Mouse (Mus musculus) embryonic facial prominence, embryonic 11.5 days (tissue): ENCODE measurements at regions not wholly inside any gene's neighbourhood (a gene's known extent, or its start where the extent isn't known, plus 50 kb on each side); places are given as distances from the start of the nearest gene placed in this dataset.

Source experiments
- ATAC-seq: fragments of 200-750 bp; cut with Nextera tagmentation; replicated peaks from 2 replicates; pipeline ENCODE4 v1.8.0; 2017; ENCODE audit warnings: low read depth; ENCODE audit not compliant: insufficient number of reproducible peaks, low FRiP score, low TSS enrichment
- DNase-seq: peaks from one replicate; pipeline ENCODE4 v3.0.0-alpha.2; 2015; ENCODE audit warnings: low spot score
- H3K27ac ChIP-seq: fragments of 300-500 bp; sonication (generic); replicated peaks from 2 replicates; pipeline ENCODE4 v1.5.1; 2014; ENCODE audit warnings: mild to moderate bottlenecking, low read depth, low read length, control low read depth
- H3K27me3 ChIP-seq: fragments of 300-500 bp; sonication (generic); 2 replicates; pipeline ENCODE4 v1.6.1; 2014; ENCODE audit warnings: mild to moderate bottlenecking, low read length, moderate library complexity, mixed read lengths; ENCODE audit not compliant: control insufficient read depth, insufficient read depth
- H3K36me3 ChIP-seq: fragments of 300-500 bp; sonication (generic); replicated peaks from 2 replicates; pipeline ENCODE4 v1.6.1; 2014; ENCODE audit warnings: low read depth, mild to moderate bottlenecking, low read length, moderate library complexity, mixed read lengths; ENCODE audit not compliant: control insufficient read depth, insufficient read depth
- H3K4me1 ChIP-seq: fragments of 300-500 bp; sonication (generic); 2 replicates; pipeline ENCODE4 v1.6.1; 2014; ENCODE audit warnings: low read length, mixed read lengths; ENCODE audit not compliant: control insufficient read depth, insufficient read depth
- H3K4me2 ChIP-seq: fragments of 300-500 bp; sonication (generic); 2 replicates; pipeline ENCODE4 v1.6.1; 2014; ENCODE audit warnings: low read depth, mild to moderate bottlenecking, control low read depth, low read length, moderate library complexity
- H3K4me3 ChIP-seq: fragments of 300-500 bp; sonication (generic); 2 replicates; pipeline ENCODE4 v1.5.1; 2014; ENCODE audit warnings: low read depth, low read length, control low read depth
- H3K9ac ChIP-seq: fragments of 300-500 bp; sonication (generic); replicated peaks from 2 replicates; pipeline ENCODE4 v1.6.1; 2014; ENCODE audit warnings: mild to moderate bottlenecking, control low read depth, low read length
- H3K9me3 ChIP-seq: fragments of 300-500 bp; sonication (generic); replicated peaks from 2 replicates; pipeline ENCODE4 v1.6.1; 2016; ENCODE audit warnings: mild to moderate bottlenecking, low read length, inconsistent platforms, mixed read lengths; ENCODE audit not compliant: control insufficient read depth
- WGBS: fragments of 180-500 bp; shearing (Covaris S2); extraction: QIAGEN DNeasy Blood & Tissue Kit; methylation state at CpG from one replicate; pipeline ENCODE4 v1.1.7; 2014; 5-methylcytosine and 5-hydroxymethylcytosine counted together

DNA sequence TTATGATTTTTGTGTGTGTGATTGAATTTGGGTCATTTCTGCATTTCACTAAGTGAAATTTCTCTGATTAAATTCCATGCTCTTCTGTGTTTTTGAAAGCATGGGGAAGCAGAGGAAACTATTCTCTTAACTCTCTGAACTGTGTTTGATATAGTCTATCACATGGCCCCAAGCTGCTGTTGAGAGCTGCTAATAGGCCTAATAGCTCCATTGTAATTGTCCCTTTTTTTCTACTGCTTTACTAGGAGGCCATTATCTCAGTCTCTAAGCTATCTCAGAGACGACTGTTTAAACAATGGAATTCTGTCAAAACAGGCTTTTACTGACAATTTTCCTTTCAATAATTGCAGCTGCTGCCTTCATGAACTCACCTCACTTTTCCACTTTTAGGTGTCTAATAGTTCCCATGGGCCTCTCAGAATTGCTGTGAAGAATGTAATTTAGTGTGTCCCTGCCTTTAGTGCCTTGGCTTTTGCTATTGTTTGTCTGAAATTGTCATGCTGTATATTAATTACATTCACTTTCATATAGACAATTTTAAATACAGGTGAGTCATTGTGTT is 721.5 kb upstream of the Kcnd2 start:
- ATAC-seq (no peak), DNase-seq (peak; percentile 1)
- Histone ChIP-seq H3K36me3 (no peaks in the 10 kb centered on the region), H3K27me3 (no peaks in the 10 kb centered on the region), H3K4me1 (no peaks in the 10 kb centered on the region), H3K4me2 (no peak overlapping the region), H3K4me3 (no peak overlapping the region), H3K27ac (no peak overlapping the region), H3K9me3 (no peaks in the 10 kb centered on the region), H3K9ac (no peak overlapping the region)
- WGBS: 14% methylated on average over 1 of the region's 1 CpGs

DNA sequence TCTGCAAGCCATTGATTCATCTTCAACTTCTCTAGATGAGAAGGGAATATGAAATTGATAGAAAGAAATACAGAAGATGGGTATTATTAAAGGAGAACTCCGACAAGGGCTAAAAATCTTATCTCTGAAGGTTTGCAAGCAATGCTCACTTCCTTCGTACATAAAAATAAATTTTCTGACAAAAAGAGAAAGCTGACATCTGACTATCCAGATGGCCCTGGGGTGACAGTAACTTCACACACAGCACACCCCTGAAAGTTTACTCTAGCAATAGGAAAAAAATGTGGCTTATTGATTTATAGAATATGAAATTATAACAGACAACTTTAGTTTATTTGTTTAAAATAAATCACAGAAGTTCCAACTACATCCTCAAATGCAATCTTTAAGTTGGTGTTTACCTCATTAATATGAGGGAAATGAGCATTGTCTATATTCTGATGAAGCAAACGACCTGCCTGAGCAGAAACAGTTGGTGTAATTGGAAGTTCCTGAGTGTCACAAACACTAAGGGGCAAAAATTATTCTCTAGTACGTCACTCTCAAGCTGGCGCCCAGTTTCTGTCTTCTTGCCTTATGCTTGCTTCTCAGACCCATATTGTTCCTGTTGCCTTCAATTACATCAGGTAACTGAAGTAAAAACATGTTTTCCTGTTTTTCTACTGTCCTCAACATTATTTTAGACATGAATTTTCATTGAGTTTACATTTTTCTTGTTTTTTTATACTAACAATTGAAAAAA is 712.8 kb upstream of the Kcnd2 start:
- no peak overlapping the region for H3K4me3 ChIP-seq
- no peaks in the 10 kb centered on the region for H3K27me3 ChIP-seq
- H3K9ac ChIP-seq: no peak overlapping the region
- ATAC-seq (no peak), DNase-seq (no peak)
- 76% methylated on average over 5 of the region's 5 CpGs for WGBS
- H3K4me2 ChIP-seq: no peak overlapping the region
- no peak overlapping the region for H3K27ac ChIP-seq
- H3K4me1 ChIP-seq: no peaks in the 10 kb centered on the region
- H3K9me3 ChIP-seq: no peaks in the 10 kb centered on the region
- H3K36me3 ChIP-seq: no peaks in the 10 kb centered on the region
